Mouse (Mus musculus): ENCODE measurements around the gene Zmiz1. TPM values are rescaled to one million over a fixed set of nuclear protein-coding genes. Genes with fewer than 3 reads are reported as not detected.

Gene Zmiz1
- polyA plus RNA-seq, 1 experiment from 2014 or later, result 4.3 TPM

GRCm38 (mm10) chr14:25516640-25517591 is 57.9 kb downstream of the Zmiz1 start:
- Histone ChIP-seq H3K4me3 (ENCODE audit: low read depth, low read length) (no peak overlapping the region), H3K9me3 (ENCODE audit: low read length) (no peaks in the 10 kb centered on the region), H3K4me2 (ENCODE audit: low read depth, low read length) (peak overlapping the region; percentile 39), H3K27me3 (ENCODE audit: insufficient read depth, low read length) (no peaks in the 10 kb centered on the region), H3K27ac (ENCODE audit: low read depth) (peak overlapping the region; percentile 95), H3K36me3 (replicated peaks; ENCODE audit: insufficient read depth, low read length) (no peaks in the 10 kb centered on the region), H3K9ac (replicated peaks) (peak overlapping the region; percentile 53), H3K4me1 (ENCODE audit: insufficient read depth) (peaks cover 95% of the 10 kb centered on the region)
- 15% methylated on average over 13 of the region's 13 CpGs for WGBS (ENCODE audit: insufficient replicate concordance)
- TF ChIP-seq EP300 (IDR thresholded peaks at IDR 0.05; ENCODE audit: low read depth) (peak; percentile 58; the same call in 1 of the 2 replicates), CTCF (IDR thresholded peaks at IDR 0.05; ENCODE audit: low read depth) (peak; percentile 74)
- DNase-seq, result peak; percentile 77
- peak; percentile 73 for ATAC-seq

GRCm38 (mm10) chr14:25518645-25519044 is 59.7 kb downstream of the Zmiz1 start:
- 79% methylated on average over 5 of the region's 5 CpGs for WGBS (ENCODE audit: insufficient replicate concordance)
- DNase-seq (no peak), ATAC-seq (no peak)
- no peak overlapping the region for H3K4me2 ChIP-seq (ENCODE audit: low read depth, low read length)
- no peaks in the 10 kb centered on the region for H3K36me3 ChIP-seq (replicated peaks; ENCODE audit: insufficient read depth, low read length)
- H3K27ac ChIP-seq (ENCODE audit: low read depth), result peak overlapping the region; percentile 95; the same call in 1 of the 2 replicates
- H3K9ac ChIP-seq (replicated peaks), result no peak overlapping the region
- no peaks in the 10 kb centered on the region for H3K9me3 ChIP-seq (ENCODE audit: low read length)
- no peaks in the 10 kb centered on the region for H3K27me3 ChIP-seq (ENCODE audit: insufficient read depth, low read length)
- H3K4me3 ChIP-seq (ENCODE audit: low read depth, low read length), result no peak overlapping the region
- H3K4me1 ChIP-seq (ENCODE audit: insufficient read depth), result peaks cover 95% of the 10 kb centered on the region
- TF ChIP-seq CTCF (IDR thresholded peaks at IDR 0.05; ENCODE audit: low read depth) (no peak), EP300 (IDR thresholded peaks at IDR 0.05; ENCODE audit: low read depth) (no peak)

- Histone ChIP-seq H3K4me2 (ENCODE audit: low read depth, low read length) (no peak overlapping the region), H3K36me3 (replicated peaks; ENCODE audit: insufficient read depth, low read length) (no peaks in the 10 kb centered on the region), H3K9ac (replicated peaks) (no peak overlapping the region), H3K4me3 (ENCODE audit: low read depth, low read length) (no peak overlapping the region), H3K9me3 (ENCODE audit: low read length) (no peaks in the 10 kb centered on the region), H3K4me1 (ENCODE audit: insufficient read depth) (peaks cover 97% of the 10 kb centered on the region), H3K27me3 (ENCODE audit: insufficient read depth, low read length) (no peaks in the 10 kb centered on the region), H3K27ac (ENCODE audit: low read depth) (peak overlapping the region; percentile 18; the same call in 1 of the 2 replicates)
- ATAC-seq (no peak), DNase-seq (no peak)
- WGBS (ENCODE audit: insufficient replicate concordance), result 40% methylated on average over 4 of the region's 4 CpGs
- TF ChIP-seq EP300 (IDR thresholded peaks at IDR 0.05; ENCODE audit: low read depth) (no peak), CTCF (IDR thresholded peaks at IDR 0.05; ENCODE audit: low read depth) (no peak)
Measured at GRCm38 (mm10) chr14:25519656-25520055, 60.7 kb downstream of the Zmiz1 start.

- Histone ChIP-seq H3K36me3 (replicated peaks; ENCODE audit: insufficient read depth, low read length) (no peaks in the 10 kb centered on the region), H3K9ac (replicated peaks) (no peak overlapping the region), H3K27ac (ENCODE audit: low read depth) (peak overlapping the region; percentile 18; the same call in 1 of the 2 replicates), H3K4me1 (ENCODE audit: insufficient read depth) (peaks cover 98% of the 10 kb centered on the region), H3K4me3 (ENCODE audit: low read depth, low read length) (no peak overlapping the region), H3K27me3 (ENCODE audit: insufficient read depth, low read length) (no peaks in the 10 kb centered on the region), H3K9me3 (ENCODE audit: low read length) (no peaks in the 10 kb centered on the region), H3K4me2 (ENCODE audit: low read depth, low read length) (no peak overlapping the region)
- 63% methylated on average over 4 of the region's 4 CpGs for WGBS (ENCODE audit: insufficient replicate concordance)
- no peak for DNase-seq
- no peak for ATAC-seq
- TF ChIP-seq EP300 (IDR thresholded peaks at IDR 0.05; ENCODE audit: low read depth), result no peak
- TF ChIP-seq CTCF (IDR thresholded peaks at IDR 0.05; ENCODE audit: low read depth), result no peak
Measured at GRCm38 (mm10) chr14:25520589-25520988, 61.6 kb downstream of the Zmiz1 start.

- Histone ChIP-seq H3K9me3 (ENCODE audit: low read length) (no peaks in the 10 kb centered on the region), H3K4me1 (ENCODE audit: insufficient read depth) (peaks cover 98% of the 10 kb centered on the region), H3K36me3 (replicated peaks; ENCODE audit: insufficient read depth, low read length) (no peaks in the 10 kb centered on the region), H3K9ac (replicated peaks) (no peak overlapping the region), H3K27me3 (ENCODE audit: insufficient read depth, low read length) (no peaks in the 10 kb centered on the region), H3K4me2 (ENCODE audit: low read depth, low read length) (no peak overlapping the region), H3K27ac (ENCODE audit: low read depth) (peak overlapping the region; percentile 18; the same call in 1 of the 2 replicates), H3K4me3 (ENCODE audit: low read depth, low read length) (no peak overlapping the region)
- ATAC-seq (no peak), DNase-seq (no peak)
- WGBS (ENCODE audit: insufficient replicate concordance), result 70% methylated on average over 9 of the region's 9 CpGs
- TF ChIP-seq CTCF (IDR thresholded peaks at IDR 0.05; ENCODE audit: low read depth) (no peak), EP300 (IDR thresholded peaks at IDR 0.05; ENCODE audit: low read depth) (no peak)
Measured at GRCm38 (mm10) chr14:25520991-25521390, 62.0 kb downstream of the Zmiz1 start.

GRCm38 (mm10) chr14:25521500-25521899 is 62.5 kb downstream of the Zmiz1 start:
- H3K27me3 ChIP-seq (ENCODE audit: insufficient read depth, low read length), result no peaks in the 10 kb centered on the region
- H3K27ac ChIP-seq (ENCODE audit: low read depth), result 0 out of 2 replicates have a peak overlapping the region, but pooled peaks have one; percentile 92
- no peaks in the 10 kb centered on the region for H3K36me3 ChIP-seq (replicated peaks; ENCODE audit: insufficient read depth, low read length)
- no peak overlapping the region for H3K4me2 ChIP-seq (ENCODE audit: low read depth, low read length)
- no peaks in the 10 kb centered on the region for H3K9me3 ChIP-seq (ENCODE audit: low read length)
- WGBS (ENCODE audit: insufficient replicate concordance), result 76% methylated on average over 4 of the region's 4 CpGs
- peaks cover 97% of the 10 kb centered on the region for H3K4me1 ChIP-seq (ENCODE audit: insufficient read depth)
- no peak for TF ChIP-seq CTCF (IDR thresholded peaks at IDR 0.05; ENCODE audit: low read depth)
- TF ChIP-seq EP300 (IDR thresholded peaks at IDR 0.05; ENCODE audit: low read depth), result no peak
- DNase-seq (no peak), ATAC-seq (no peak)
- no peak overlapping the region for H3K4me3 ChIP-seq (ENCODE audit: low read depth, low read length)
- no peak overlapping the region for H3K9ac ChIP-seq (replicated peaks)
